Mouse (Mus musculus) bone marrow, adult 2 months (tissue): ENCODE results near the gene Polr2b.

Experiments
- CTCF ChIP-seq: fragments of 200-500 bp; IDR thresholded peaks from 2 replicates; pipeline ENCODE4 v1.5.1; 2011; ENCODE audit warnings: low read length, control low read depth; ENCODE audit not compliant: control insufficient read depth, insufficient read depth
- POLR2A ChIP-seq: fragments of 200-500 bp; IDR thresholded peaks from 2 replicates; pipeline ENCODE4 v1.6.1; 2011; ENCODE audit warnings: low read depth, mild to moderate bottlenecking, control low read depth, low read length, borderline replicate concordance; ENCODE audit not compliant: control insufficient read depth

DNA sequence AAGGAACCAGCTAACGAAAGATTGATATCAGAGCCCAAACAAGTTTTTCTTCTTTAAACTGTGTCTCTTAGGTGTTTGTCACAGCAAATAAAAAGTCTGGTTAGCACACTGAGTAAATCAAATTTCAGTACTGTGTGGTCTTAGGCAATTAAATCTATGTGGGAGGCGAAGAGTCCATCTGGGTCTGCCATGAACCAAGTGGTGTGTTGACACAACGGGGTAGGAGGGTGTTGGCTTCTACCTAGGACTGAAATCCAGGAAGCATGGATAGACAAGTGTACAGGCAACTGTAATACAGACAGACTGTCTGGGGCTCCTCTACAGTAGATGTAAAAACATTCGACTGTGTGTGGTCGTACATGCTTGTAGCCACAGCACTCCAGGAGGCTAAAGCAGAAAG lies 59.4 kb downstream of the Polr2b start:
- no peak for TF ChIP-seq POLR2A
- no peak for TF ChIP-seq CTCF
